Mouse (Mus musculus): Measurements from ENCODE around the gene Abcc12.

- TF ChIP-seq CTCF (IDR thresholded peaks at IDR 0.05; ENCODE audit: low read depth, low read length): no peak
- no peak for TF ChIP-seq POLR2A (IDR thresholded peaks at IDR 0.05; ENCODE audit: borderline replicate concordance, low read depth, low read length)
Measured at GRCm38 (mm10) chr8:86445516-86445915, 135.0 kb downstream of the Abcc12 start.
